Mouse (Mus musculus) lung, adult 18-20 months (tissue): ENCODE data around the gene P4hb.

Experiments
- DNase-seq, 2 experiments: peaks; one replicate each; pipeline ENCODE4 v3.0.0; 2022; ENCODE audit warnings: mixed read lengths in 2 of 2

P4hb gene

GRCm38 (mm10) chr11:120572752-120573584 is at the start of gene P4hb:
TSS of gene P4hb (minus strand) at chr11:120573253.
- DNase-seq, result peak; percentile 100

DNA sequence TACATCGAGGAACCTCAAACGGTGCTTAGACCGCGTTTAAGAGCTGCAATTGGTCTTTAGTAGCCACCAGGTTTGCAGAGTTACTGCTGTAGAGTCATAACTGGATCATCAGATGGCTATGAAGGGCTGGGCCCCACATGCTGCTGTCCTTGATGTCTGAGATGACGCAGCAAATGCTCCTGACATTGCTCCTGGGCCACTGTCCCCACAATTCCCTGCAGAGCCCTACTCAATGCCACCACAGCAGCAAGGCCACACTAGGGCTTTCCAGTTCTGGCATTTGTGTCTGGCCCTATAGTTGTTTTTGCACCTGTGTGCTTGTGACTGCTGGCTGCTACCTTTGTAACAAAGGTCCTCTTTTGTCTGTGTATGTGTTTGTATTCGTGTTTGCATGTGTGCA is 49.8 kb upstream of the P4hb start:
- DNase-seq, result no peak

DNA sequence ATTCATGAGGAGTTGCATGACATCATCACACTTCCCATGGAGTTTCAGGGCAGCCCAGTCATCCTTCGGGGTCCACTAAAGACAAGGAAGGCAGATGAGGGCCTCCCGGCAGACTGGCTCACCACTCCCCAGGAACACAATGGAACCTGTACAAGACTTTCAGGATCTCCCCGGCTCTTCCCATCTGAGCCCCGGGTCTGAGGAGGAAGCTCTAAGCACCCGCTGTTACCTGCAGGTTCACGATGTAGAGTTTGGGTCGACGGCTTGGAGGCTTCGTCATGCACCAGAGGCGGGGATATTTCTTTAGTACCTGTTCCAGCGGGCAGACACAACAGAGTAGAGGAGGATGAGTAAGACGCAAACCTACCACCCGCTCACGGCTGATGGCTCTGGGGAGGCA is 47.1 kb upstream of the P4hb start:
- DNase-seq, result no peak

- DNase-seq, result no peak
These were observed 45.8 kb upstream of the P4hb start for GRCm38 (mm10) chr11:120618619-120619535.

GRCm38 (mm10) chr11:120617519-120618112 is 44.6 kb upstream of the P4hb start, which contains the start of gene Pcyt2:
TSS of gene Pcyt2 (minus strand) at chr11:120617936.
- DNase-seq, result peak; percentile 92 to 95

DNA sequence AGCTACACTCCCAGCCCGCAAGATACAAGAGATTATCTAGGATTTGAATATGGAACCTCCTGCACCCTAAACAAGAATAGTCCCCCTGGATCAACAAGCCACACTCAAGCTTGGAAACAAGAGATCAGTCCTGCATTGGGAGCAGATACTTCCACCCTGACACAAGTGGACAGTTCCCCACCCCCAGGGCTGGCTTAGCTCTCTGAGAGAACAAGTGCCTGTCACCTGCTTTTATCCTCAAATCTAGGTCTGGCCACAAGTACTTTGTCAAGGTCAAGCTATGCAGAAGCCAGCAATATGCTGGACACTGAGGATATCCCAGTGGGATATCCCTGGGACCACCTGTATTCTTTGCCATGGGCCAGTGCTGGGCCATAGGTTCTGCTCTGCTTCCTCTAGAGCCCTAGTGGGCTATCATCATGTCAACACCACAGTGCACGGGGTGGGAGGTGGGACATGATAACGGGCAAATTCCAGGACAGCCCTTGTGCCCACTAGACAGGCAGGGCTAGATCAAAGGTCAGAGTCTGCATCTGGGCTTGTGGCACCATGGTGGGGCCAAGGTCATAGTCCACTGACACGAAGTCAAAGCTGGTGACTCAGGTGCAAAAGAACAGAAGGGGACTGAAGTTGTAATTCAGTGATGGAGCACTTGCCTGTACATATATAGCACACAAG is 43.7 kb upstream of the P4hb start:
- DNase-seq, result no peak

- no peak for DNase-seq
These were observed 42.7 kb upstream of the P4hb start for GRCm38 (mm10) chr11:120615606-120616203.

- no peak for DNase-seq
These were observed 42.1 kb upstream of the P4hb start for GRCm38 (mm10) chr11:120615167-120615566.

DNA sequence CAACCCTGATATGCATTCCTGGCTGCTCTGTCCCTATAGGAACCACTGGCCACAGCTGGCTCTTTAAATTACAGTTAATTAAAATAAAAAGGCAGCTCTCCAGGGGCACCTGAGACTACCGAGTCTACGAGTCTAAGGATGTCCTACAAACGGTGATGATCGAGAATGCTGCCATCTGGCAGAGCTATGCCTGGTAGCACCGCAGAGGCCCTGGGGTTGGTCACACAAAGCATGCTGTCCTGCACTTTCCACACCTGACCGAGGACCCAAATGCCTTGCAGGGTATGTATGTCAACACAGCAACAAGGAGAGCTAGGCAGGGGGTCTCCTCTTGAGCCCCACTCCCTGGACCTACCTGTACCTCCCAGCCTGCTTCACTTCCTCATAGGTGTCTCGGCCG is 40.9 kb upstream of the P4hb start:
- no peak for DNase-seq

GRCm38 (mm10) chr11:120613481-120613972 is 40.5 kb upstream of the P4hb start:
- DNase-seq, result no peak

GRCm38 (mm10) chr11:120612763-120613162 is 39.7 kb upstream of the P4hb start:
- DNase-seq, result peak; percentile 71 to 72

DNA sequence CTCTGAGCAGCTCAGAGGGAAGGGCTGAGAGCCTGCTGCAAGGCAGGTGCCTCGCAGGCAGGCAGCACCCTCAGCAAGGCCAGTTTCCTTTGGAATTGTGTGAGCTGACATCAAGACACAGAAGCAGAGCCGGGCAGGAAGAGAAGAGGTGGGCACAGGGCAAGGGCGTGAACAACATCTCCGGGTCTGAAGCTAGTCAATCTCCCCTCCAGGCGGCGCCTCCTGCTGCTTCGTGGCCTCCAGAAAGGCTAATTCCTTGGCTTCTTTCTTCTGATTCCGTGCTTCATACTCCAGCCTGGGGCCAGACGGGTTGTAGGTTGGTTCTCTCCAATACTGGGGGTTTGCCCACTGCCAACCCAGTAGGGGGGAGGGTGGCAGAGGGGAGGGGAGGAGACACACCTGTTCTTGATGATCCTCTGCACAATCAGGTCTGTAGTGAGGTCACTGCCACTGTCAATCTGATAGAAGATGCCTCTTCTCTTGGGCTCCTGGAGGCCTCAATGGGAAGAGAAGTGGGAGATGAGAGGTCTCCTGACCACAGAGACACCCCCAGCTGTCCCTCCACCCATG is 37.5 kb upstream of the P4hb start:
- no peak for DNase-seq

DNA sequence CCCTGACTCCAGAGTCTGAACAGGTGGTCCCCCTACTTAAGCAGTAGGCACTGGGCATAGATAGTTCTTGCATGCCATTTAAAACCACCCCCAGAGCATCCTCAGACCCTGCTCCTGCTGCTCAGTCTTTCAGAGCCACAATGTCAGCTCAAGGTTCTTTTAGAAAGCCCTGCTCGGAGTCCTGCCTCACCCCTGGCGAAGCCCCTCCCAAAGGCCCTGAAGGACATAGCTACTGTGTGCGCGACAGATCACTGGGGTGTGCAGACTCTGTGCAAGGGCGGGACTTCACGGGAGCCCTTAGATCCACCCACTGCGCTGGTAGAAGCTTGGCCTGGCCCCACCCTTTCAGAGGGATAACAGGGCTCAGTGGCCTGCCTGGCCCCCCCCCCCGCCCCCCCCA is 36.2 kb upstream of the P4hb start:
- DNase-seq, result no peak

DNA sequence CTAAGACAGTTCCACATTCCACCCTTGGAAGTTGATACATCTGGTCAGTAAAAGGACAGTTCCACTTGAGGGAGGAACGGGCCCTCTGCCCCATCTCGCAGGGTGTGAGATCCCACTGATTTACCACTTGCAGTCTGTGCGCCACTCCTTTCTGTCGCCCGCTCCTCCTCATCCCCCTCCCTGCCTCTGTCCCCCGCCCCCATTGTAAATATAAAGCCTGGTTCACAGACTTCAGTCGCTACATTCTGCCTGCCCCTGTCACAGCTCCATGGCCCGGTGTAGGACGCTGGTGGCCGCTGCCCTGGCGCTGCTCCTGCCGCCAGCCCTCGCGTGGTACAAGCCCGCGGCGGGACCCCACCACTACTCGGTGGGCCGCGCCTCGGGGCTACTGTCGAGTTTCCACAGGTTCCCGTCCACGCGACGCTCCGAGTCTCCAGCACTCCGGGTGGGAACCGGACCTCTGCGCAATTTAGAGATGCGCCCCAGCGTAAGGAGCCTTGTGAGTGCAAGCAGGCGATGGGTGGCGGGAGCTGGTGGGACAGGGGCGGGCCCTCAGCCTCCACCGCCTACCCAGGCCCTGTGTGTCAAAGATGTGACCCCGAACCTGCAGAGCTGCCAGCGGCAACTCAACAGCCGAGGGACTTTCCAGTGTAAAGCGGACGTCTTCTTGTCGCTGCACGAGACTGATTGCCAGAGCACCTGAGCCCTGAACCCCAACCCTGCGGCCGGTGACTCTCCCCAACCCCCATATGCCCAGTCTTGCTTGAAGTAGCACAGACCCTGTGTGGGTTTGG is 35.4 kb upstream of the P4hb start, which contains the start of gene Npb:
Gene Npb, plus strand, starts transcription at position 237 of the 794 bp plus-strand sequence.
- no peak for DNase-seq

DNA sequence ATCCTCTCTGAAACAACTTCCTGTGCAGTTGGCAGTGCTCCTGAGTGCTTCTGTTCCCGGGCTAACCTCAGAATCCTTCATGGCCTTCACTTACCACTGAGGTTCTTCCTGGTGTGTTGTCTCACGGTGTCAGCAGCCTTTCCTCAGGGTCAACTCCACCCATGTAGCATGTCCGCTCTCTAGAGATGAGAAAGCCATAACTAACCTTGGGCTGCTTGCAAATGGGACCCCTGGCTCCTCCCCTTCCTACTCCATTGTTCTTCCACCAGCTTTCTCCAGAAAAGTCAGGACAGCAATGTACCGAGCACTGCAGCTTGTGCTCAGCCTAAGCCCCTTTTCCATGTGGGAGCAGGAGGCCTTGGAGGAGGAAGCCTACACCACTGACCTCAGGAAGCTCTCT is 33.7 kb upstream of the P4hb start:
- no peak for DNase-seq

GRCm38 (mm10) chr11:120605667-120606066 is 32.6 kb upstream of the P4hb start:
- no peak for DNase-seq

- no peak for DNase-seq
These were observed 30.5 kb upstream of the P4hb start for GRCm38 (mm10) chr11:120603545-120603944.

- no peak for DNase-seq
These were observed 27.7 kb upstream of the P4hb start for GRCm38 (mm10) chr11:120600716-120601115.

- DNase-seq, result no peak
These were observed 26.0 kb upstream of the P4hb start for GRCm38 (mm10) chr11:120598990-120599549.

- DNase-seq, result peak; percentile 91 to 94
These were observed 25.4 kb upstream of the P4hb start, which contains the start of the genes Alyref and Anapc11 for GRCm38 (mm10) chr11:120598283-120598989. TSS of gene Alyref (minus strand) at chr11:120598365. TSS of gene Anapc11 (plus strand) at chr11:120598421.
